Mouse (Mus musculus): ENCODE results near the gene Ick.
"Not testable (repeated sequence)": the region's sequence is repeated elsewhere in the genome, so short reads cannot be mapped to it uniquely, and the experiment has no call there.

Gene Ick

DNA sequence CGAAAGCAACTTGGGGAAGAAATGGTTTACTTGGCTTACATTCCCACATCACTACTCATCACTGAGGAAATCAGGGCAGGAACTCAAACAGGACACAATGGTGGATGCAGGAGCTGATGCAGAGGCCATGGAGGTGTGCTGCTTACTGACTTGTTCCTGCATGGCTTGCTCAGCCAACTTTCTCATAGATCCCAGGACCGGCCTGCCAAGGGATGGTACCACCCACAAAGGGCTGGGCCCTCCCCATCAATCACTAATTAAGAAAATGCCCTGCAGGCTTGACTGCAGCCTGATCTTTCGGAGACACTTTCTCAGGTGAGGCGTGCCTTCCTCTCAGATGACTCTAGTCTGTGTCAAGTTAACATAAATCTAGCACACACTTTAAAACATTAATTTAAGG lies 2.2 kb upstream of the Ick start:
- DNase-seq = no peak

- no peak for DNase-seq
These were observed 1.4 kb upstream of the Ick start for GRCm38 (mm10) chr9:78107582-78107911.

GRCm38 (mm10) chr9:78107912-78108795 lies 838 bp upstream of the Ick start:
- DNase-seq = peak; percentile 83

- peak; percentile 23 for DNase-seq
These were observed 664 bp downstream of the Ick start for GRCm38 (mm10) chr9:78109656-78110055.

DNA sequence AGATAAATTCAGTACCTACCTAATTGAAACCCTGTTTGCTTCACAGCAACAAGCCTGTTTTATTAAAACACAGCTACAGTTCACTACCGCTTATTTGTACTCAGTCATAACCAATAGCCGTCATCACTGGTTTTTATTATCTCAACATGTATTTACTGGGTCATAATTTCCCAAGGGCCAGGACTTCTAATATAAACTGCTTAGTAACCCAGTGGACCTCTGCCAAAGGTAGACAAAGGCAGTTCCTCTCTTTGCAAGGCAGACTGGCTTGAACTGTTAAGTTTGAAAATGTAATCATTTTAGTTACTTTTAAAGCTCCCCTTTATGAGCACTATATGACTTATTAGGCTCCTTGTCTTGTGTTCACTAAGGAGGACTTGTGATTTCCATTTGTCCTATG lies 2.5 kb downstream of the Ick start:
- DNase-seq = no peak

GRCm38 (mm10) chr9:78112770-78113537 lies 4.0 kb downstream of the Ick start:
- peak; percentile 92 for DNase-seq

- no peak for DNase-seq
These were observed 4.5 kb downstream of the Ick start for GRCm38 (mm10) chr9:78113538-78113885.

- no peak for DNase-seq
These were observed 6.8 kb downstream of the Ick start for GRCm38 (mm10) chr9:78115746-78116145.

DNA sequence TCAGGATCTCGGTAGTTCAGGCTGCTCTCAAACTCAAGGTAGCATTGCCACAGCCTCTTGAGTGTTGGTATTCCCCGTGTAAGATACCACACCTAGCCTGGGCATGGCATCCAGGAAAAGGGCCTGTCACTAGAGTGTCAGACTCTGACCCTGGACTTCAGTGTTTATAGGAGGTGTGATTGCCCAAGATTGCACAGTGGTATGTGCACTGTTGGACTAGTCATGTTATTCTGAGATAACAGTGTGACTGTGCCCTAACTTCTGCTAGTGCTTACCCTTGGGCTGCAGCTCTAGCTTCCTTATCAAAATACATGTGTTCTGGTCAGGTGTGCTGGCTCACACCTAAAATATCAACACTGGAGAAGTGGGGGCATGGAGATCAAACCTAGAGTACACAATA lies 8.7 kb downstream of the Ick start:
- DNase-seq = no peak

- no peak for DNase-seq
These were observed 12.4 kb downstream of the Ick start for GRCm38 (mm10) chr9:78121358-78121757.

DNA sequence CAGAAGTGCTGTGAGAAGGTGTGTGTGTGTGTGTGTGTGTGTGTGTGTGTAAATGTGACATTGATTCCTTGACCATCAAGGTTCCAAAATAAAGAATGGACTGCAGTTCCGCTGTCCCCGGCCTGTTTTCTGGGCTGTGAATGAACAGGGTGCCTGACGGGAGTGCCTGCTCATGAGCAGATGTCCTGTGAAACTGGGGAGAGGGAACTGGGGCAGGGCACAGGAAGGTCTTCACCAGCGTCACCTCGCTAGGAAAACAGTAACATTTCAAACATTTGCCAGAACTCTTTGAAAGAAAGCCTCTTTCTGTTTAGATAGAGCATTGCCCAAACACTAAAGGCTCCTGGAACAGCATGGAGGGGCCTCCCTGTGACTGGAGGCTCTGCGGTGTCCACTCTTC lies 13.0 kb downstream of the Ick start:
- no peak for DNase-seq

DNA sequence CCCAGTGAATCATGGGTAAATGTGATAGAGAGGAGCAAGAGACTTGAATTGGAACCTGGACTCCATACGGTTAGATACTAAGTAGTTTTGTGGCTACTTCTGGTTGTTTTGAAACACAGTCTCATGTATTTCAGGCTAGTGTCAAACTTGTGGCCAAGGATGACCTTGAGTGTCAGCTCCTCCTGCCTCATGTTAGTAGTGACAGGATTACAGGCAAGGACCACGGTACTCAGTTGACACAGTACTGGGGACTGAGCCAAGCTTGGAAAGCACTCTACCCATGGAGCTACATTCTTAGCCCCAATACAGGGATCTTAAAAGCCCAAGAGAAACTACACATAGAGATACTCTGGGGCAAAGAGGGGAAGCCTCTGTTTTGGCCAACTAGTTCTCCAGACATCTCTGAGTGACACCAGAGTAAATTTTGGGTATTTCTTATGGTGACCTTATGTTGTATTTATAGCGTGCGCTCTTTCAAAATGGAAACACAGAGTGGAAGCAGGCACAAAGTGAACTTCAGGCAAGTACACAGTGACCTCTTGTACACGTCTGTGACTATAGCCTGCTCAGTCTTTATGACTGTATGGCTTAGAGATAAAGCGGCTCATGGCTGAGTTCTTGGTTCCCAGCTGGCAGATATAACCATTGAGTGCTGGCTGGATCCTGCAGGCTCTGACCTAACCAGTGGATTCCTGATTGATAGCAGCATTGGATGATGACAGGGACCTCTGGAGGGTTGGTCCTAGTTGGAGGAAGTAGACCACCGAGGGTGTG lies 14.1 kb downstream of the Ick start:
- DNase-seq = no peak

GRCm38 (mm10) chr9:78124297-78124696 lies 15.3 kb downstream of the Ick start:
- DNase-seq = no peak

DNA sequence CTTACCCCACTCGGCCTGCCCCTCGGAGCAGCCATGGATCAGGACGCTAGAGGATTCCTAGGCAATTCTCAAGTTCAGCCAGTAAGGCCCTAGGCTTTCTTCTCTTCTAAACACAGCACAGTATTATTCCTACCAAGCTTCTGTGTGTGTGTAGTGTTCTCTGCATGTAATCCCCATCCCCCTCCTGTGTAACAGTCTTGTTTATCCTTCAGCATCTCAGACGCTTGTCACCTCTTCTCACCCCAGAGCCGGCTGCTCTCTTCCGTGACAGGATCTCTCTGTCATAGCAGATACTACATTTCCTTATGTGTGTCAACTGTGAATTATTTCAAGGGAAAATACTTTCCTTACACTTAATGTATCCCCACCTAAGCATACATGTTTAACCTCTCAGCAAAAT lies 17.0 kb downstream of the Ick start:
- DNase-seq = no peak

DNA sequence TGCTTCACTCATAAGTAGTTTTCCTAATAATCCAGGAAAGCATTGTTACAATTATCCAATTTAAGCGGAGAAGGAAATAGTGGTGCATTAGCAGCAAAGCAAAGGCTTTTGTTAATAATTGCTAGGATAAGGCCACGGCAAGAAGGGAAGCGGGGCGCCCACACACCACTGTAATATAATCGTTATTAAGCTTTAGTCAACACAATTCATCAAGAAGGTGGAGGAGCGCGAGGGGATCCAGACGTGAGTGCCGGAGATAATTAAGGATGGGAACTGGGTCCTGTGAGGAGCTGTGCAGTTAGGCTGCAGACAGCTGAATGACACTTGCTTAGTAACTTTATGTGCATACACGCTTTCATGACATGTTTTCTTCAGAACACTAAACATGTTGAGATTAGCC lies 17.7 kb downstream of the Ick start:
- DNase-seq = no peak

DNA sequence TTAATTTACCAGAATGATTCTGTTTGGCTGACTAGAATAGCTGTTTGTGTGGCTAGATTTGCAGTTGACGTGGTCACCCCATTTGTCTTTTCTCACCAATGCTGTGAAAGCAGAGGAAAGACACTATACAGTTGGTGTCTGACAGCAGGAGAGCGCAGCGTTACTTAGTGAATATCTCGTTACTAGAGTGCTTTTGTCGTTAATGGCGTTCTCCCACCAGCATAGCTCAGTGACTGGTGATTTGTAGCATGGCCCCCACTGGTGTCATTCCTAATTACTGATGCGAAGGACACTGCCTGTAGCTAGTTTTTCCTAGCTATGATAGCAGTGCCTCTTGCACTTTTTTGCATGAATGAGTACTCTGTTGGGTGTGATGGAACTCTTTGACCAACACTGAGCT lies 26.7 kb downstream of the Ick start:
- DNase-seq = no peak

DNA sequence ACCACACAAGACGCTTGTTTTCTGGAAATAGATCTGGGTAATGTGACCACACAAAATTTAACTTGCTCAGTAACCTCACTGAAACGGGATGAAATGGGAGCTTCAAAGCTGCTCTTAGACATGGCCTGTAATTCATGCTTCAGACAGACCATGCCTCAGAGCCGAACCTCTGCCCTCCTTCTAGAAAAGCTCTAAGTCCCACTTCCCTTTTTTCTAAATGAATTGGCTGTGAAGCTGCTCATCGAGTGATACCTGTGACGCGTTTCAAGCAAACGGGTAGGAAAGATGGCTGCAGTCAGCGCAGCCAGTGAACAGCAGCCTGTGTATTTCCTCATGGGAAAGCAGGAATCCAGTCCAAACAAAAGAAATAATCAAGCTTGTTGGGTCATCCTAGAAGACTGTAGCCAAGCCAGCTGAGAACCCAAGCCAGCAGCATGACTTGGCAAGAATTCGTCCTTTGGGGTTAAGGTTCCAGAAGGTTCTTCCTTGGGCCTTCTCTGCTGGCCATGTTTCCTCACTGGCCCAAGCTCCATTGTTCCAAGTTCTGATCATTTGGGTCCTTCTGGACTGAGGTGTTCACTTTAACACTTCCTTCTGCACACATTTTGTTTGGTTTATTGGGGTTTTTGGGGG lies 29.2 kb downstream of the Ick start:
- no peak for DNase-seq

DNA sequence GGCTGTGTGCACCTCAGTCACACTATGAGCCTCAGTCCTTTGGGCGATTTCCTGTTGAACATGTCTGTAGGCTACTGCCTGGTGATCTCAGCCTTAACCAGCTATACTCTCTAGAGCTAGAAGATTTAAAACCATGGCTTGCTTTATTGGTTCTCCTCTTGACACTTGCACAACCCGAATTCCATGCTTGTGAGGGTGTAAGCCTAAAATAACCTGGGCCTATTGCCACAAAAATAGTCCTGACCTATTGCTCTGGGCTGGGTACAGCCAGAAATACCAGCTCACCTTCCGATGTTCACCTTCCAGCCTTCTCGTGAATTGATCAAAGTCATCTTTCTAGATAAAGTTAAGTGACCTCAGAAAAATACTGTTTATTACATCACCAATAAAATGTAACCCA lies 30.5 kb downstream of the Ick start:
- DNase-seq = no peak

DNA sequence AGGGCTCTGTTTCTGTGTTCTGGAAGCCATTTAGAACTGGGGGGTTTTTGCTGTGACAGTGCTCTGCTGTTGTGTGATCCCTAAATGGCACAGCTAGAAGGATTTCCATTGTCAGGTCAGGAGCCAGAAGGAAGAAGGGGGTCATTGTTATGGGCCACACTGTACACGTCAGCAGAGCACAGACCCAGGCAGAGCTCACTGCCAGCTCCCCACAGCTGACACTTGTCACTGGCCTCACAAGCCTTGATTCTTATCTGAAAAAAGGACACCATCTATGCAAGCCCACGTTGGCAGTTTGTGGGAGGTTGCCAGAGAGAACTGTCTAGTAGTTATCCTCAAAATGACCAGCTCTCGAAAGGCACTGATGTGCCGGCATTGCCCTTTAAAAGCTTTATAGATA lies 37.1 kb downstream of the Ick start:
- no peak for DNase-seq

DNA sequence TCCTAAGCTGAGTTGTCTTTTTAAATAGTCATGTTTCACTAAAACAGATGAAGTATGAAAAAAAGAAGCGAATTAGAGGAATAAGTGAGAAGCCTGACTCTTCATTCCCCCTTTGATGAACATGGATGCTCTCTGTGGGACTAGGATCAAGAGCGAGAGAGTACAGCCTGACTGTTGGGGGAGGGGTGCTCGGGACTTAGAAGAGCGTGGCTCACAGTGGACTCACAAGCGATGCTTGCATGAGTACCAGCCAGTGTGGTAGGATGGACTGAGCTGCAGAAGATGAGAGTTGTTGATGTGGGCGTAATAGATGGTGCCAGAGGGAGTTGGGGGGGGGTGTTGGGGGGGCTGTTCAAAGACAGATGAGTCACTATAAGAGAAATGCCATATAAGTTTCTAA lies 37.6 kb downstream of the Ick start:
- DNase-seq = no peak

DNA sequence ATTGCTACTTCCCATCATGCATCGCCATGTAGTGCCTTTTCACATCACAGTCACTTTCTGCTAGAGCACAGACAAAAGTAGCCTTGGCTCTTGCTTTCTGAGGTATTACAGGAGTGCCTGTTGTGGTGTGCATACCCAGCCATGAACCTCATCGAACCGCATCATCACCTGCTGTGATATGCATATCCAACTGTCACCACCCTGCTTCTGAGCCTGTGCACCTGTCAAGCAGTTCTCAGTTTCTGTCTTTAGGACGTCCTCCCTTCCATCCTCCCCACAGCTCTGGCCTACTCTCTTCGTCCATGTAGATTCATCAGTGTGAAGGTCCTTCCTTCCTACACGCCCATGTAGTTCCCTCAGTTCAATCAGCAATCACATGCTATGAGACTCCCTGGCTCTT lies 39.2 kb downstream of the Ick start:
- no peak for DNase-seq

- DNase-seq = not testable (repeated sequence)
These were observed 40.8 kb downstream of the Ick start for GRCm38 (mm10) chr9:78149770-78150169.
